Mouse (Mus musculus) heart, embryonic 14.5 days (tissue): ENCODE results near the gene Tnpo1. TPM values are rescaled to one million over a fixed set of nuclear protein-coding genes. Genes with fewer than 3 reads are reported as not detected.

Experiments
- ATAC-seq: fragments of 200-750 bp; cut with Nextera tagmentation; 2 replicates; pipeline ENCODE4 v1.8.0; 2017; ENCODE audit warnings: low read depth, moderate TSS enrichment; ENCODE audit not compliant: insufficient number of reproducible peaks, insufficient read depth, low FRiP score
- H3K27ac ChIP-seq, 2 experiments: fragments of 200-500 bp in 1 of 2; fragments of 300-500 bp in 1 of 2; sonication (generic) in 1 of 2; replicated peaks in 1 of 2; 2 replicates each; pipeline ENCODE4 v1.5.1; 2012 to 2014; ENCODE audit warnings: low read depth in 2 of 2, low read length in 2 of 2, control low read depth in 1 of 2, mild to moderate bottlenecking in 1 of 2, mixed read lengths in 1 of 2; ENCODE audit not compliant: control insufficient read depth in 1 of 2, insufficient read depth in 1 of 2
- H3K27me3 ChIP-seq: fragments of 300-500 bp; sonication (generic); 2 replicates; pipeline ENCODE4 v1.6.1; 2014; ENCODE audit warnings: mild to moderate bottlenecking, low read length, control low read depth; ENCODE audit not compliant: control insufficient read depth, insufficient read depth
- H3K36me3 ChIP-seq: fragments of 300-500 bp; sonication (generic); 2 replicates; pipeline ENCODE4 v1.6.1; 2014; ENCODE audit warnings: mild to moderate bottlenecking, control low read depth, low read length, mixed read lengths; ENCODE audit not compliant: control insufficient read depth, insufficient read depth
- H3K4me1 ChIP-seq, 2 experiments: fragments of 200-500 bp in 1 of 2; fragments of 300-500 bp in 1 of 2; sonication (generic) in 1 of 2; 2 replicates each; pipeline ENCODE4 v1.6.1; 2012 to 2014; ENCODE audit warnings: low read length in 2 of 2, control low read depth in 1 of 2, mixed read lengths in 1 of 2; ENCODE audit not compliant: control insufficient read depth in 2 of 2, insufficient read depth in 2 of 2
- H3K4me2 ChIP-seq: fragments of 300-500 bp; sonication (generic); 2 replicates; pipeline ENCODE4 v1.6.1; 2014; ENCODE audit warnings: mild to moderate bottlenecking, low read length
- H3K4me3 ChIP-seq, 2 experiments: fragments of 200-500 bp in 1 of 2; fragments of 300-500 bp in 1 of 2; sonication (generic) in 1 of 2; 2 replicates each; pipeline ENCODE4 v1.5.1; 2012 to 2014; ENCODE audit warnings: low read length in 2 of 2, mild to moderate bottlenecking in 2 of 2, control low read depth in 1 of 2, low read depth in 1 of 2, moderate library complexity in 1 of 2; ENCODE audit not compliant: control insufficient read depth in 1 of 2, insufficient read depth in 1 of 2
- H3K9ac ChIP-seq: fragments of 300-500 bp; sonication (generic); 2 replicates; pipeline ENCODE4 v1.6.1; 2014; ENCODE audit warnings: mild to moderate bottlenecking, low read length
- H3K9me3 ChIP-seq: fragments of 300-500 bp; sonication (generic); 2 replicates; pipeline ENCODE4 v1.6.1; 2016; ENCODE audit warnings: low read length, control low read depth; ENCODE audit not compliant: control insufficient read depth
- WGBS: fragments of 180-500 bp; shearing (Covaris S2); extraction: QIAGEN DNeasy Blood & Tissue Kit; methylation state at CpG from one replicate; pipeline ENCODE4 v1.1.7; 2014; 5-methylcytosine and 5-hydroxymethylcytosine counted together
- polyA plus RNA-seq: library from polyadenylated mRNA; unstranded; fragments of >200 nt; fragmentation: Nextera tagmentation; extraction: Ambion mirVana; gene quantifications from 2 replicates; pipeline ENCODE4 v1.2.1, GENCODE M21; 2014

The Tnpo1 gene
- polyA plus RNA-seq, 1 experiment from 2014 or later: 39.6 TPM

GRCm38 (mm10) chr13:98925486-98926212 lies 535 bp downstream of the Tnpo1 start:
- H3K36me3 ChIP-seq: no peaks in the 10 kb centered on the region
- H3K27me3 ChIP-seq: no peaks in the 10 kb centered on the region
- no peaks in the 10 kb centered on the region for H3K9me3 ChIP-seq
- H3K4me1 ChIP-seq: peaks cover 2 to 8% of the 10 kb centered on the region in 2 experiments; a peak in 2 of 4 replicates
- ATAC-seq: peak; percentile 54
- peak overlapping the region; percentile 78 to 86 for H3K4me3 ChIP-seq
- under 1% methylated on average over 64 of the region's 66 CpGs for WGBS
- peak overlapping the region; percentile 97 for H3K9ac ChIP-seq
- H3K27ac ChIP-seq: peak overlapping the region; percentile 93
- peak overlapping the region; percentile 82 for H3K4me2 ChIP-seq

- no peak for ATAC-seq
Observed at GRCm38 (mm10) chr13:98924897-98925485, 1.2 kb downstream of the Tnpo1 start.

GRCm38 (mm10) chr13:98922806-98923205 lies 3.4 kb downstream of the Tnpo1 start:
- Histone ChIP-seq H3K36me3 (peaks cover 15% of the 10 kb centered on the region), H3K4me2 (no peak overlapping the region), H3K4me3 (no peak overlapping the region), H3K27me3 (no peaks in the 10 kb centered on the region), H3K27ac (no peak overlapping the region), H3K9ac (no peak overlapping the region), H3K4me1 (peaks cover 2 to 10% of the 10 kb centered on the region in 2 experiments; a peak in 2 of 4 replicates), H3K9me3 (no peaks in the 10 kb centered on the region)
- 90% methylated on average over 3 of the region's 3 CpGs for WGBS
- no peak for ATAC-seq

More at GRCm38 (mm10) chr13:98924897-98925485, 1.2 kb downstream of the Tnpo1 start:
- H3K9ac ChIP-seq: peak overlapping the region; percentile 97
- 13% methylated on average over 11 of the region's 11 CpGs for WGBS
- no peaks in the 10 kb centered on the region for H3K27me3 ChIP-seq
- H3K4me3 ChIP-seq: peak overlapping the region; percentile 78 to 86
- H3K27ac ChIP-seq: peak overlapping the region; percentile 93
- H3K36me3 ChIP-seq: peaks cover 3% of the 10 kb centered on the region; the same call in 1 of the 2 replicates
- H3K9me3 ChIP-seq: no peaks in the 10 kb centered on the region
- peak overlapping the region; percentile 82 for H3K4me2 ChIP-seq
- peaks cover 2 to 8% of the 10 kb centered on the region in 2 experiments; a peak in 2 of 4 replicates for H3K4me1 ChIP-seq

- Histone ChIP-seq H3K4me3 (no peak overlapping the region), H3K4me2 (no peak overlapping the region), H3K27me3 (no peaks in the 10 kb centered on the region), H3K4me1 (peaks cover 2 to 10% of the 10 kb centered on the region in 2 experiments; a peak in 2 of 4 replicates), H3K9ac (no peak overlapping the region), H3K27ac (no peak overlapping the region), H3K36me3 (peaks cover 15% of the 10 kb centered on the region), H3K9me3 (no peaks in the 10 kb centered on the region)
- ATAC-seq: no peak
- WGBS: 94% methylated on average over 7 of the region's 7 CpGs
Observed at GRCm38 (mm10) chr13:98921276-98921675, 4.9 kb downstream of the Tnpo1 start.

DNA sequence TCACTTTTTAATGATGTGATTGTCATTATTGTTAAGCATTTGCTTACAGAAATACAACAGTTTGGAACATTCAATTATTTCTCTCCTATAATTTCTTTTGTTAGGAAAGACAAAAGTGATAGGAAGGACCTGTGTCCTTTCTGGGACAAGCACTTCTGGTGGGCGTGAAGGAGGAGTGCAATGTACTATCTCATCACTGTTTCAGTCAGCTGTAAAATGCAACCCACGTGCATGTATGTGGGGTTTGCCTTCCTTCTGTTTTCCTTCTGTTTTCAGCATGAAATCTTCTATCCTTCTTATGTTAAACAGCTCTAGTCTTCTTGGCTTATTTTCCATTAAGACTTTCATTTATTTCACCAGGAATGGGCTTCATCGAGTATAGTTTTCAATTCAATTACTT lies 5.9 kb downstream of the Tnpo1 start:
- H3K36me3 ChIP-seq: peaks cover 15% of the 10 kb centered on the region
- H3K4me1 ChIP-seq: peaks cover 2 to 14% of the 10 kb centered on the region in 2 experiments; a peak in 3 of 4 replicates
- no peaks in the 10 kb centered on the region for H3K9me3 ChIP-seq
- 73% methylated on average over 3 of the region's 3 CpGs for WGBS
- no peak overlapping the region for H3K27ac ChIP-seq
- H3K27me3 ChIP-seq: no peaks in the 10 kb centered on the region
- no peak overlapping the region for H3K4me3 ChIP-seq
- no peak overlapping the region for H3K9ac ChIP-seq
- no peak for ATAC-seq
- no peak overlapping the region for H3K4me2 ChIP-seq

- Histone ChIP-seq H3K27me3 (no peaks in the 10 kb centered on the region), H3K27ac (no peak overlapping the region)
Observed at GRCm38 (mm10) chr13:98919695-98920094, 6.5 kb downstream of the Tnpo1 start.

DNA sequence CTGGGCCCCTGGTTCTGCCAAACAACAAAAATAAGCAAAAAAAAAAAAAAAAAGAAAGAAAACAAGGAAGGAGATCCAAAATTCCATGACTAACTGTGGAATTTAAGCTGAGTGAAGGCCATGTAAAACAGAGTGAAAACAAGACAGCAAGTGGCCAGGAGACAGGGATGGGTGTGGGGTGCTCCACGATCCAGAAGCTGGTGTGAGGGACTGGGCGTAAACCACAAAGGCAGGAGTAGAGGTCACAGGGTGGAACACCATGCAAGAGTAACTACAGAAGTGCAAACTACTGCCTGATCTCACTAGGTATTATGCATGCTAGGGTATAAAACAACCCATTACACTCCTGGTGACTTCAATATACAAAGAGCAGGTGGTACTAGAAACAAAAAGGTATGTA lies 8.3 kb downstream of the Tnpo1 start:
- Histone ChIP-seq H3K9me3 (no peaks in the 10 kb centered on the region), H3K9ac (no peak overlapping the region), H3K4me3 (no peak overlapping the region), H3K27ac (no peak overlapping the region), H3K4me2 (no peak overlapping the region), H3K27me3 (no peaks in the 10 kb centered on the region), H3K4me1 (peaks cover 0 to 11% of the 10 kb centered on the region in 2 experiments; a peak in 3 of 4 replicates), H3K36me3 (peaks cover 15% of the 10 kb centered on the region)
- no peak for ATAC-seq
- 78% methylated on average over 2 of the region's 2 CpGs for WGBS

More at GRCm38 (mm10) chr13:98919695-98920094, 6.5 kb downstream of the Tnpo1 start:
- H3K36me3 ChIP-seq: peaks cover 15% of the 10 kb centered on the region
- H3K4me2 ChIP-seq: no peak overlapping the region
- H3K9ac ChIP-seq: no peak overlapping the region
- no peak overlapping the region for H3K4me3 ChIP-seq
- H3K4me1 ChIP-seq: peaks cover 0 to 16% of the 10 kb centered on the region in 2 experiments; a peak in 3 of 4 replicates
- ATAC-seq: no peak
- WGBS: 91% methylated on average over 8 of the region's 8 CpGs
- no peaks in the 10 kb centered on the region for H3K9me3 ChIP-seq
